Mouse (Mus musculus): ENCODE data around the gene Pfpl. TPM values are rescaled to one million over a fixed set of nuclear protein-coding genes. Genes with fewer than 3 reads are reported as not detected.

Pfpl gene
- polyA plus RNA-seq, 1 experiment from 2014 or later: not detected

GRCm38 (mm10) chr19:12464127-12464526 lies 36.4 kb downstream of the Pfpl start:
- no peak for DNase-seq (ENCODE audit: low spot score)

- DNase-seq (ENCODE audit: low spot score): no peak
These were observed 37.0 kb downstream of the Pfpl start for GRCm38 (mm10) chr19:12464674-12465073.

GRCm38 (mm10) chr19:12465530-12466144 lies 37.9 kb downstream of the Pfpl start:
- no peak for DNase-seq (ENCODE audit: low spot score)

- DNase-seq (ENCODE audit: low spot score): peak; percentile 56
These were observed 38.5 kb downstream of the Pfpl start for GRCm38 (mm10) chr19:12466204-12466603.

- DNase-seq (ENCODE audit: low spot score): peak; percentile 53
These were observed 39.7 kb downstream of the Pfpl start for GRCm38 (mm10) chr19:12467436-12467835.

GRCm38 (mm10) chr19:12471866-12472265 lies 44.2 kb downstream of the Pfpl start:
- DNase-seq (ENCODE audit: low spot score): peak; percentile 33

GRCm38 (mm10) chr19:12472381-12472976 lies 44.8 kb downstream of the Pfpl start:
- DNase-seq (ENCODE audit: low spot score): no peak

GRCm38 (mm10) chr19:12473201-12473641 lies 45.5 kb downstream of the Pfpl start:
- peak; percentile 9 for DNase-seq (ENCODE audit: low spot score)

- DNase-seq (ENCODE audit: low spot score): no peak
These were observed 46.2 kb downstream of the Pfpl start for GRCm38 (mm10) chr19:12473951-12474350.

GRCm38 (mm10) chr19:12475380-12476250 lies 47.9 kb downstream of the Pfpl start:
- peak; percentile 25 for DNase-seq (ENCODE audit: low spot score)

GRCm38 (mm10) chr19:12476721-12477270 lies 49.1 kb downstream of the Pfpl start:
- DNase-seq (ENCODE audit: low spot score): peak; percentile 62

- peak; percentile 6 for DNase-seq (ENCODE audit: low spot score)
These were observed 50.7 kb downstream of the Pfpl start for GRCm38 (mm10) chr19:12478369-12478768.

Other genes with a start within 250 kb of the Pfpl start
- gene Olfr1431, start 227.3 kb upstream of the Pfpl start, polyA plus RNA-seq (2015; fragmentation: Nextera tagmentation; extraction: Ambion mirVana): not detected in 2 replicates
- gene Olfr1432, start 195.3 kb upstream of the Pfpl start, polyA plus RNA-seq (2015; fragmentation: Nextera tagmentation; extraction: Ambion mirVana): not detected in 2 replicates
- gene Olfr262, start 186.2 kb upstream of the Pfpl start, polyA plus RNA-seq (2015; fragmentation: Nextera tagmentation; extraction: Ambion mirVana): not detected in 2 replicates
- not detected in 2 replicates for gene Olfr235, start 166.9 kb upstream of the Pfpl start, polyA plus RNA-seq (2015; fragmentation: Nextera tagmentation; extraction: Ambion mirVana)
- not detected in 2 replicates for gene Olfr1434, start 148.1 kb upstream of the Pfpl start, polyA plus RNA-seq (2015; fragmentation: Nextera tagmentation; extraction: Ambion mirVana)
- not detected in 2 replicates for gene Olfr1436, start 128.8 kb upstream of the Pfpl start, polyA plus RNA-seq (2015; fragmentation: Nextera tagmentation; extraction: Ambion mirVana)
- not detected in 2 replicates for gene Olfr1437, start 102.8 kb upstream of the Pfpl start, polyA plus RNA-seq (2015; fragmentation: Nextera tagmentation; extraction: Ambion mirVana)
- not detected in 2 replicates for gene Olfr1438-ps1, start 92.0 kb upstream of the Pfpl start, polyA plus RNA-seq (2015; fragmentation: Nextera tagmentation; extraction: Ambion mirVana)
- gene Olfr1440, start 40.6 kb upstream of the Pfpl start, polyA plus RNA-seq (2015; fragmentation: Nextera tagmentation; extraction: Ambion mirVana): not detected in 2 replicates
- gene Olfr1441, start 10.5 kb upstream of the Pfpl start, polyA plus RNA-seq (2015; fragmentation: Nextera tagmentation; extraction: Ambion mirVana): not detected in 2 replicates
- 2.6 and 2.9 TPM in 2 replicates for gene Mpeg1, start 32.9 kb downstream of the Pfpl start, polyA plus RNA-seq (2015; fragmentation: Nextera tagmentation; extraction: Ambion mirVana)
- 3.4 and 4.3 TPM in 2 replicates for gene Dtx4, start 73.5 kb downstream of the Pfpl start, polyA plus RNA-seq (2015; fragmentation: Nextera tagmentation; extraction: Ambion mirVana)
- gene Fam111a, start 117.8 kb downstream of the Pfpl start, polyA plus RNA-seq (2015; fragmentation: Nextera tagmentation; extraction: Ambion mirVana): 32.3 and 35.0 TPM in 2 replicates
- 0.12 TPM in 1 of 2 replicates, not detected in the other for gene Gm4952, start 172.1 kb downstream of the Pfpl start, polyA plus RNA-seq (2015; fragmentation: Nextera tagmentation; extraction: Ambion mirVana)
- 0.07 and 0.17 TPM in 2 replicates for gene Glyat, start 205.4 kb downstream of the Pfpl start, polyA plus RNA-seq (2015; fragmentation: Nextera tagmentation; extraction: Ambion mirVana)
- gene Olfr1442, start 242.5 kb downstream of the Pfpl start, polyA plus RNA-seq (2015; fragmentation: Nextera tagmentation; extraction: Ambion mirVana): not detected in 2 replicates

Measured in thymus, postnatal 0 days (tissue).